Mouse (Mus musculus): ENCODE measurements around the gene Chdh. TPM values are rescaled to one million over a fixed set of nuclear protein-coding genes. Genes with fewer than 3 reads are reported as not detected.

The Chdh gene
- polyA plus RNA-seq, 2 experiments, result 1.5 to 2.4 TPM

GRCm38 (mm10) chr14:30011886-30012560, 3.2 kb downstream of the Chdh start:
- 60% methylated on average over 10 of the region's 10 CpGs for WGBS (ENCODE audit: insufficient replicate concordance)
- DNase-seq (ENCODE audit: low read depth in 3 of 3, low spot score in 3 of 3) (no peak), ATAC-seq (ENCODE audit: insufficient read depth) (no peak)
- Histone ChIP-seq H3K27ac (no peak overlapping the region), H3K27me3 (ENCODE audit: control insufficient read depth, insufficient read depth, low read length) (peaks cover 19% of the 10 kb centered on the region), H3K9ac (replicated peaks) (no peak overlapping the region), H3K9me3 (ENCODE audit: control insufficient read depth, low read length) (no peaks in the 10 kb centered on the region), H3K4me3 (ENCODE audit: insufficient read depth in 1 of 2, low read depth in 2 of 2, low read length in 2 of 2) (no peak overlapping the region), H3K4me1 (replicated peaks; ENCODE audit: control insufficient read depth in 2 of 2, insufficient read depth in 2 of 2, low read length in 1 of 2) (no peaks in the 10 kb centered on the region; a peak in 1 of 4 replicates), H3K36me3 (replicated peaks; ENCODE audit: control insufficient read depth, insufficient read depth, low read depth) (no peaks in the 10 kb centered on the region), H3K4me2 (ENCODE audit: low read depth) (no peak overlapping the region)
- no peak for TF ChIP-seq CTCF (IDR thresholded peaks at IDR 0.05; ENCODE audit: low read depth)
- no peak for TF ChIP-seq EP300 (IDR thresholded peaks at IDR 0.05; ENCODE audit: low read depth)

GRCm38 (mm10) chr14:30014487-30014886, 5.7 kb downstream of the Chdh start:
- TF ChIP-seq CTCF (IDR thresholded peaks at IDR 0.05; ENCODE audit: low read depth) (no peak), EP300 (IDR thresholded peaks at IDR 0.05; ENCODE audit: low read depth) (no peak)
- H3K9ac ChIP-seq (replicated peaks), result no peak overlapping the region
- no peak for DNase-seq (ENCODE audit: low read depth in 3 of 3, low spot score in 3 of 3)
- H3K27me3 ChIP-seq (ENCODE audit: control insufficient read depth, insufficient read depth, low read length), result peaks cover 3% of the 10 kb centered on the region
- no peaks in the 10 kb centered on the region; a peak in 1 of 4 replicates for H3K4me1 ChIP-seq (replicated peaks; ENCODE audit: control insufficient read depth in 2 of 2, insufficient read depth in 2 of 2, low read length in 1 of 2)
- no peak overlapping the region for H3K4me3 ChIP-seq (ENCODE audit: insufficient read depth in 1 of 2, low read depth in 2 of 2, low read length in 2 of 2)
- no peak overlapping the region for H3K27ac ChIP-seq
- H3K9me3 ChIP-seq (ENCODE audit: control insufficient read depth, low read length), result no peaks in the 10 kb centered on the region
- no peaks in the 10 kb centered on the region for H3K36me3 ChIP-seq (replicated peaks; ENCODE audit: control insufficient read depth, insufficient read depth, low read depth)
- no peak overlapping the region for H3K4me2 ChIP-seq (ENCODE audit: low read depth)
- no peak for ATAC-seq (ENCODE audit: insufficient read depth)
- 46% methylated on average over 10 of the region's 10 CpGs for WGBS (ENCODE audit: insufficient replicate concordance)

GRCm38 (mm10) chr14:30015008-30015407, 6.2 kb downstream of the Chdh start:
- H3K27me3 ChIP-seq (ENCODE audit: control insufficient read depth, insufficient read depth, low read length), result no peaks in the 10 kb centered on the region; the same call in 1 of the 2 replicates
- ATAC-seq (ENCODE audit: insufficient read depth) (no peak), DNase-seq (ENCODE audit: low read depth in 3 of 3, low spot score in 3 of 3) (no peak)
- no peaks in the 10 kb centered on the region; a peak in 1 of 4 replicates for H3K4me1 ChIP-seq (replicated peaks; ENCODE audit: control insufficient read depth in 2 of 2, insufficient read depth in 2 of 2, low read length in 1 of 2)
- H3K4me3 ChIP-seq (ENCODE audit: insufficient read depth in 1 of 2, low read depth in 2 of 2, low read length in 2 of 2), result no peak overlapping the region
- H3K9me3 ChIP-seq (ENCODE audit: control insufficient read depth, low read length), result no peaks in the 10 kb centered on the region
- H3K4me2 ChIP-seq (ENCODE audit: low read depth), result no peak overlapping the region
- TF ChIP-seq EP300 (IDR thresholded peaks at IDR 0.05; ENCODE audit: low read depth) (no peak), CTCF (IDR thresholded peaks at IDR 0.05; ENCODE audit: low read depth) (no peak)
- H3K27ac ChIP-seq, result no peak overlapping the region
- WGBS (ENCODE audit: insufficient replicate concordance), result 45% methylated on average over 1 of the region's 1 CpGs
- H3K36me3 ChIP-seq (replicated peaks; ENCODE audit: control insufficient read depth, insufficient read depth, low read depth), result no peaks in the 10 kb centered on the region
- no peak overlapping the region for H3K9ac ChIP-seq (replicated peaks)

GRCm38 (mm10) chr14:30016666-30017065, 7.8 kb downstream of the Chdh start:
- no peak for ATAC-seq (ENCODE audit: insufficient read depth)
- no peaks in the 10 kb centered on the region for H3K9me3 ChIP-seq (ENCODE audit: control insufficient read depth, low read length)

GRCm38 (mm10) chr14:30017794-30018462, 9.1 kb downstream of the Chdh start:
- H3K36me3 ChIP-seq (replicated peaks; ENCODE audit: control insufficient read depth, insufficient read depth, low read depth), result no peaks in the 10 kb centered on the region
- no peak overlapping the region for H3K27ac ChIP-seq
- H3K27me3 ChIP-seq (ENCODE audit: control insufficient read depth, insufficient read depth, low read length), result no peaks in the 10 kb centered on the region; the same call in 1 of the 2 replicates
- no peak overlapping the region for H3K9ac ChIP-seq (replicated peaks)
- no peak overlapping the region for H3K4me3 ChIP-seq (ENCODE audit: insufficient read depth in 1 of 2, low read depth in 2 of 2, low read length in 2 of 2)
- TF ChIP-seq CTCF (IDR thresholded peaks at IDR 0.05; ENCODE audit: low read depth) (no peak), EP300 (IDR thresholded peaks at IDR 0.05; ENCODE audit: low read depth) (no peak)
- DNase-seq (ENCODE audit: low read depth in 3 of 3, low spot score in 3 of 3), result no peak
- ATAC-seq (ENCODE audit: insufficient read depth), result no peak
- 64% methylated on average over 8 of the region's 8 CpGs for WGBS (ENCODE audit: insufficient replicate concordance)
- H3K4me1 ChIP-seq (replicated peaks; ENCODE audit: control insufficient read depth in 2 of 2, insufficient read depth in 2 of 2, low read length in 1 of 2), result no peaks in the 10 kb centered on the region; a peak in 1 of 4 replicates
- H3K4me2 ChIP-seq (ENCODE audit: low read depth), result no peak overlapping the region
- no peaks in the 10 kb centered on the region for H3K9me3 ChIP-seq (ENCODE audit: control insufficient read depth, low read length)

More at GRCm38 (mm10) chr14:30016666-30017065, 7.8 kb downstream of the Chdh start:
- no peak for DNase-seq (ENCODE audit: low read depth in 3 of 3, low spot score in 3 of 3)
- no peak for TF ChIP-seq CTCF (IDR thresholded peaks at IDR 0.05; ENCODE audit: low read depth)
- H3K36me3 ChIP-seq (replicated peaks; ENCODE audit: control insufficient read depth, insufficient read depth, low read depth), result no peaks in the 10 kb centered on the region
- no peaks in the 10 kb centered on the region; the same call in 1 of the 2 replicates for H3K27me3 ChIP-seq (ENCODE audit: control insufficient read depth, insufficient read depth, low read length)
- no peak overlapping the region for H3K4me2 ChIP-seq (ENCODE audit: low read depth)
- no peaks in the 10 kb centered on the region; a peak in 1 of 4 replicates for H3K4me1 ChIP-seq (replicated peaks; ENCODE audit: control insufficient read depth in 2 of 2, insufficient read depth in 2 of 2, low read length in 1 of 2)
- H3K27ac ChIP-seq, result no peak overlapping the region
- H3K4me3 ChIP-seq (ENCODE audit: insufficient read depth in 1 of 2, low read depth in 2 of 2, low read length in 2 of 2), result no peak overlapping the region
- 64% methylated on average over 5 of the region's 5 CpGs for WGBS (ENCODE audit: insufficient replicate concordance)
- H3K9ac ChIP-seq (replicated peaks), result no peak overlapping the region

Data from liver, embryonic 14.5 days (tissue).